Mouse (Mus musculus) inflammation-experienced regulatory T-cells, adult 16 weeks (primary cell): Measurements from ENCODE around the gene 2310079G19Rik. TPM values are rescaled to one million over a fixed set of nuclear protein-coding genes. Genes with fewer than 3 reads are reported as not detected.

Experiments used
- polyA plus RNA-seq: library from polyadenylated mRNA; unstranded; fragments of 100-300 nt; shearing (Covaris generic); gene quantifications from one replicate; pipeline ENCODE4 v1.2.1, GENCODE M21; 2017

Gene 2310079G19Rik
- not detected for polyA plus RNA-seq

GRCm38 (mm10) chr16:88627566-88627965, at the start of gene 2310079G19Rik:
2310079G19Rik (minus strand) TSS chr16:88627666.

GRCm38 (mm10) chr16:88671571-88671970, 44.1 kb upstream of the 2310079G19Rik start, which contains the start of gene Krtap27-1:
Krtap27-1 (minus strand) TSS chr16:88671671.

GRCm38 (mm10) chr16:88647358-88647846, 19.9 kb upstream of the 2310079G19Rik start, which contains the start of gene Krtap26-1:
Krtap26-1 (minus strand) TSS chr16:88647796.

GRCm38 (mm10) chr16:88611922-88612321, 15.5 kb downstream of the 2310079G19Rik start, which contains the start of gene Krtap24-1:
Krtap24-1 (minus strand) TSS chr16:88612279.

Other genes with a start within 250 kb of the 2310079G19Rik start
- not detected for gene Cldn17, start 120.7 kb downstream of the 2310079G19Rik start, polyA plus RNA-seq
- gene Cldn8, start 64.5 kb downstream of the 2310079G19Rik start, polyA plus RNA-seq, result not detected
- not detected for gene Krtap24-1, start 15.4 kb downstream of the 2310079G19Rik start, polyA plus RNA-seq
- gene Krtap26-1, start 20.1 kb upstream of the 2310079G19Rik start, polyA plus RNA-seq, result not detected
- gene Krtap27-1, start 44.0 kb upstream of the 2310079G19Rik start, polyA plus RNA-seq, result not detected
- not detected for gene 2310061N02Rik, start 80.3 kb upstream of the 2310079G19Rik start, polyA plus RNA-seq
- gene Krtap13-1, start 101.2 kb upstream of the 2310079G19Rik start, polyA plus RNA-seq, result not detected
- not detected for gene Krtap13, start 124.0 kb upstream of the 2310079G19Rik start, polyA plus RNA-seq
- gene 2310034C09Rik, start 131.2 kb upstream of the 2310079G19Rik start, polyA plus RNA-seq, result not detected
- not detected for gene 2310057N15Rik, start 146.5 kb upstream of the 2310079G19Rik start, polyA plus RNA-seq
- gene Gm5965, start 150.2 kb upstream of the 2310079G19Rik start, polyA plus RNA-seq, result not detected
- gene Gm20741, start 184.6 kb upstream of the 2310079G19Rik start, polyA plus RNA-seq, result not detected
- not detected for gene Krtap15, start 192.5 kb upstream of the 2310079G19Rik start, polyA plus RNA-seq
- not detected for gene Krtap14, start 198.5 kb upstream of the 2310079G19Rik start, polyA plus RNA-seq
- not detected for gene Krtap19-1, start 241.7 kb upstream of the 2310079G19Rik start, polyA plus RNA-seq
- gene Krtap19-2, start 246.6 kb upstream of the 2310079G19Rik start, polyA plus RNA-seq, result not detected